Mouse (Mus musculus) embryonic facial prominence, embryonic 14.5 days (tissue): ENCODE data around the gene Cdon. TPM values are rescaled to one million over a fixed set of nuclear protein-coding genes. Genes with fewer than 3 reads are reported as not detected.

Source experiments
- ATAC-seq: fragments of 200-750 bp; cut with Nextera tagmentation; 2 replicates; pipeline ENCODE4 v1.8.0; 2017; ENCODE audit warnings: low read depth, moderate number of reproducible peaks, moderate TSS enrichment
- DNase-seq: peaks from one replicate; pipeline ENCODE4 v3.0.0-alpha.2; 2015; ENCODE audit warnings: low spot score
- H3K27ac ChIP-seq: fragments of 300-500 bp; sonication (generic); replicated peaks from 2 replicates; pipeline ENCODE4 v1.5.1; 2014; ENCODE audit warnings: low read depth, mild to moderate bottlenecking, low read length, moderate library complexity
- H3K27me3 ChIP-seq: fragments of 300-500 bp; sonication (generic); replicated peaks from 2 replicates; pipeline ENCODE4 v1.6.1; 2014; ENCODE audit warnings: low read length; ENCODE audit not compliant: control insufficient read depth, insufficient read depth
- H3K36me3 ChIP-seq: fragments of 300-500 bp; sonication (generic); 2 replicates; pipeline ENCODE4 v1.6.1; 2014; ENCODE audit warnings: low read length, mixed read lengths; ENCODE audit not compliant: control insufficient read depth, insufficient read depth
- H3K4me1 ChIP-seq: fragments of 300-500 bp; sonication (generic); 2 replicates; pipeline ENCODE4 v1.6.1; 2014; ENCODE audit warnings: antibody characterized with exemption, low read length; ENCODE audit not compliant: control insufficient read depth, insufficient read depth
- H3K4me2 ChIP-seq: fragments of 300-500 bp; sonication (generic); 2 replicates; pipeline ENCODE4 v1.6.1; 2014; ENCODE audit warnings: low read depth, mild to moderate bottlenecking, low read length, moderate library complexity, mixed read lengths
- H3K4me3 ChIP-seq: fragments of 300-500 bp; sonication (generic); 2 replicates; pipeline ENCODE4 v1.5.1; 2014; ENCODE audit warnings: low read depth, mild to moderate bottlenecking, low read length
- H3K9ac ChIP-seq: fragments of 300-500 bp; sonication (generic); 2 replicates; pipeline ENCODE4 v1.6.1; 2014; ENCODE audit warnings: low read depth, mild to moderate bottlenecking, low read length, moderate library complexity, mixed read lengths
- H3K9me3 ChIP-seq: fragments of 300-500 bp; sonication (generic); 2 replicates; pipeline ENCODE4 v1.6.1; 2016; ENCODE audit warnings: low read length; ENCODE audit not compliant: control insufficient read depth
- WGBS: fragments of 180-500 bp; shearing (Covaris S2); extraction: QIAGEN DNeasy Blood & Tissue Kit; methylation state at CpG from one replicate; pipeline ENCODE4 v1.1.7; 2014; 5-methylcytosine and 5-hydroxymethylcytosine counted together
- polyA plus RNA-seq: library from polyadenylated mRNA; unstranded; fragments of >200 nt; fragmentation: Nextera tagmentation; extraction: Ambion mirVana; gene quantifications from 2 replicates; pipeline ENCODE4 v1.2.1, GENCODE M21; 2014

Gene Cdon
- polyA plus RNA-seq = 15.8 and 19.7 TPM in 2 replicates

DNA sequence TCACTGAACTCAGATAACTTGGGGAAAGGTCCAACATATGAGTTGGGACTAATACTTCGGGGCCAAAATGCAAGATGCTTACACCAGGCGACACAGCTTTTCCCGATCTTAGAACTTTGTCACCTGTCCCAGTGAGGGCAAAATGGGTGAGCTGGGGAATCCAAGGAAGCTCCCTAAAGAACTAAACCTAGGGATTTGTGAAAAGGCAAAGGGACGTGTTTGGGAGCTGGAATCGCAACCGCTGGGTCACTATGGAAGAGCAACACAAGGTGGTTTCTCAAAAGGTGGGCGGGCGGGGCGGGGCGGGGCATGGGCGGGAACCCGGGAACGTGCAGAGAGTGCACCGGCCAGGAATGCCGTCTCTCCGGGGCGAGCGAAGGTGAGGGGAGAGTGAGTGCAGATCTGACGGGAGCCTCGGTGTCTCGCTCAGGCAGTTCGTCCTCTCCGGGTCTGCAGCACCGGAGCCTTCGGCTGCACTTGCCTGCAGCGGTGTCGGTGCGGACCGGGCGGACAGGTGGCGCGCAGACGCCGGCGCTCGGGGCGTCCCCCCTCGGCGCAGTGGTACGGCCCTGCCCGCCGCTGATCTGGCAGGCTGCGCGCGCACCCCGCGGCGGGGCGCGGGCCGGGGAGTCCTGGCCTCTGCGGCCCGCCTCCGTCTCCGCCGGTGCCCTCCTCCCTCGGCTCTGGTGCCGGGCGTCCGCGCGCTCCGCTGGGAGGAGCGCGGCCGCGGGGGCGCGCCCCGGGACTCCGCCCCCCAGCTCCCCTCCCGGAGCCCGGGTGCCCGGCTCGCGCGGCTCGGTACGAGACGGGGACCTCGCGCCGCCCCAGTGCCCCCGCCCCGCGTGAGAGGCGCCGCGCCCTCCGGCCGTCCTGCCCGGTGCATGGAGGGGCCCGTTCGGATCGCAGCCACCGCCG lies at the start of gene Cdon:
Cdon (plus strand) TSS at position 324 of the 915 bp plus-strand sequence.
- H3K4me2 ChIP-seq = peak within 1 kb of the TSS; percentile 76
- peaks cover 14% of the 10 kb centered on the region for H3K4me1 ChIP-seq
- no peaks in the 10 kb centered on the region for H3K36me3 ChIP-seq
- H3K27me3 ChIP-seq = no peaks in the 10 kb centered on the region
- no peaks in the 10 kb centered on the region for H3K9me3 ChIP-seq
- ATAC-seq (peak; percentile 94), DNase-seq (peak; percentile 97)
- H3K4me3 ChIP-seq = peak within 1 kb of the TSS; percentile 83
- H3K9ac ChIP-seq = peak within 1 kb of the TSS; percentile 92
- WGBS = under 1% methylated on average over 22 of the region's 97 CpGs
- peak within 1 kb of the TSS; percentile 95 for H3K27ac ChIP-seq

DNA sequence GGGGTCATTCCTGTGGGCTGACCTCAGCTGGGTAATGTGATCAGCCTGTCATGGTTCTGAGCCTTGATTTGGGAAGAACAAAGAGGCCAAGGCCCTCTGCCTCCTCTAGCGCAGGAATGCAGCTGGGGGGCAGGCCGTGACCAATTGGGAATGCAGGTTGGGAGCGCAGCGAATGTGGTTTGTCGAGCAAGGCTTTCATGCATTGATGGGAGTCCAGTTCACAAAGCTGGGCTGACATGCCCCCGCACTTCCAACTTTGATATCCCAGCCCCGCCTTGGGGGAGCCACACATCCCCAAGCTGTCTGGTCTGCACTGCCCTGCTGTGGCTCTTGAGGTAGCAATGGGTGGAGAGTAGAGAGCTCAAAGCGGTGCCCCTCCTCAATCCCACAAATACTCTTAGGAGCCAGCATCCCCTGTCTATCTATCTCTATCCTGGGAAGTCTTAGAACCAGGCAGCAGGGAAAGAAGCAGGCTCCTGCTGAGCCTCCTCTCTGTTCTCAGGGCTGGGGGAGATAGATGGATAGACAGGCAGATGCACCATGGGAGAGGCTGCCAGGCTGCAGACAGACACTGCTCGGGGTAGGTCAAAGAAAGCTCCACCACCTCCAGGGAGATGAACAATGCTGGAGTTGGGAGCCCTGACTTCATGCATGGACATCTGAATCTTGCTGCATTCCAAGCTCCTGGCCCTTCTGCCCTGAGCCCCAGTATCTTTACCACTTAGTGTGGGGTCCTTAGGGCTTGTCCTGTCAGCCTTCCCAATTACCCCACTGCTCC lies 48.4 kb upstream of the Cdon start:
- Histone ChIP-seq H3K4me3 (no peak overlapping the region), H3K4me1 (peaks cover 13% of the 10 kb centered on the region), H3K4me2 (no peak overlapping the region), H3K36me3 (no peaks in the 10 kb centered on the region), H3K27me3 (no peaks in the 10 kb centered on the region), H3K27ac (peak overlapping the region; percentile 45; the same call in 1 of the 2 replicates), H3K9ac (no peak overlapping the region), H3K9me3 (no peaks in the 10 kb centered on the region)
- ATAC-seq (peak; percentile 58), DNase-seq (peak; percentile 84)
- WGBS = 15% methylated on average over 9 of the region's 9 CpGs

DNA sequence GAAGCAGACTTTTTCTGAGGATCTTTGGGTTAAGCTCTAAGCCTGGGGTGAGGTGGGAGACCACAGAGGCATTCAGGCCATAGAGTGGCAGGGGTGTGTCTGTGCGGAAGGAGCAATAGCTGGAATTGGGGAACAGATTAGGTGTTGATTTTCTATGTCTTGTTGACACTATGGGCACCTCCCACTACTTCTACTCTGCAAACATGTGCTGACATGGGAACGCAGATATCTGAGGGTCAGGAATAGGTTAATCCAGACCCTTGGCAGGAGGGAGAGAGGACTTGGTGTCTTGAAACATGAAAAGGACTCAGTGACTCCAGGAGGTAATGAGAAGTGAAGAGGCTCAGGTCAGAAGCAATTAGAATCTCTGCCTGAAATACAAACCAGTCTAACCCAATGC lies 43.0 kb upstream of the Cdon start:
- no peaks in the 10 kb centered on the region for H3K9me3 ChIP-seq
- DNase-seq = no peak
- H3K4me2 ChIP-seq = no peak overlapping the region
- H3K9ac ChIP-seq = no peak overlapping the region
- H3K36me3 ChIP-seq = no peaks in the 10 kb centered on the region
- no peak overlapping the region for H3K4me3 ChIP-seq
- ATAC-seq = no peak
- H3K27ac ChIP-seq = no peak overlapping the region
- WGBS = 49% methylated on average over 2 of the region's 2 CpGs
- H3K27me3 ChIP-seq = no peaks in the 10 kb centered on the region
- peaks cover 11% of the 10 kb centered on the region for H3K4me1 ChIP-seq

DNA sequence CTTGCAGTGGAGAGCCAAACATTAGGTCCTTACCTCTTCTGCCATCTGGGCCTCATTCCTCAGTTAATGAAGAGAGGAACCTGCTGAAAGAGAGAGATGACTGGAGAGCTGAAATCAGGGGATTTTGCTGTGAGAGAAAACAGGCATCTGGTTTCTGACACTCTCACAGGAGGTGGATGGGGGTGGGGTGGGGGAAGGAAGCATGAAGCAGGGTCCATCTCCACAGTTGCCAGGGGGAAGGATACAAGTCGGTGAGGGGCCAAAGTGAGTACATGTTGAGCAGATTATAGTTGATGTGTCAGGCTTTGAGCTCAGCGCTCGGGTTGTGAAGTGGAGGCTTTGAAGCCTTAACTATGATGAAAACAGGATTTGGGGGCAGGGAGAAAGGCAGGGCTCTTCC lies 41.9 kb upstream of the Cdon start:
- Histone ChIP-seq H3K9ac (no peak overlapping the region), H3K27ac (no peak overlapping the region), H3K36me3 (no peaks in the 10 kb centered on the region), H3K9me3 (no peaks in the 10 kb centered on the region), H3K4me1 (peaks cover 10% of the 10 kb centered on the region; the same call in 1 of the 2 replicates), H3K27me3 (no peaks in the 10 kb centered on the region), H3K4me2 (no peak overlapping the region), H3K4me3 (no peak overlapping the region)
- ATAC-seq (no peak), DNase-seq (no peak)
- WGBS = 20% methylated on average over 3 of the region's 3 CpGs

DNA sequence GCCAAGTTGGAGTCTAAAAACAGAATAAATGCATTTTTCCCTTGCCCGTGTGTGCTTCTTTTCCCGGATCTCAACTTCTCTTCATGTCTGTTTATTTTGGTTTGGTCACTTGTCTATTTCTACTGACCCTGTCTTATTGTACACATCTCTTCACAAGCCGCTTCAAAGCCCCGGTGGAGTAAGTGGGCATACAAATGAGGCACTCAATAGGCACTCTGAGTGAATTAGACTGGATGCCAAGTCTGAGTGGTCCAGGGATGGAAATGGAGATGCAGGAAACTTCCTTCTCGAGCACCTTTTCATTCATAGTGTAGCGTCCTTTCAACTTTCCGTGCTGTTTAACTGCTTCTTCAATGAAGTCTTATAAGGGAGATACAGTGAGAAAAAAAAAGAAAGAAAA lies 21.0 kb upstream of the Cdon start:
- peaks cover 15% of the 10 kb centered on the region for H3K4me1 ChIP-seq
- H3K4me2 ChIP-seq = no peak overlapping the region
- H3K4me3 ChIP-seq = no peak overlapping the region
- DNase-seq (no peak), ATAC-seq (no peak)
- no peak overlapping the region for H3K27ac ChIP-seq
- no peaks in the 10 kb centered on the region for H3K9me3 ChIP-seq
- WGBS = 51% methylated on average over 7 of the region's 7 CpGs
- H3K27me3 ChIP-seq = 0 out of 2 replicates have a peak, but pooled peaks cover 3% of the 10 kb centered on the region
- no peak overlapping the region for H3K9ac ChIP-seq
- no peaks in the 10 kb centered on the region for H3K36me3 ChIP-seq

DNA sequence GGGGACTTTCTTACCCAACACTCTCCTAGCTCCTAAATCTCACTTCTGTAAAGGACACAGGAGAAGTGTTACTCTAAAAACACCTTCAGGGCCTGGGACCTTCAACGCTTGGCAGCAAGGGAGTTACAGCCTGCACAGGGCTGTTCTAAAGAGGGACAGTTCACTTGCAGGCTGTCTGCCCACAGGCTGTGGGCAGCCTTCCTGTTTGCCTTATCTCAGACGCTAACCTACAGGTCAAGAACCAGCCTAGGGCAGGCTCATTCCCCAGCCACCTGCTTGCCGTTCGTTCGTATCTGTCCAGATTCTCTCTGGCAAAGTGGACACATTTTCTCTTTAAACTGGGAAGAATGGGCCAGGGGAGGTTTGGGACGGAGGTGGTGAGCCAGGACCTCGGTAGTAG lies 20.5 kb upstream of the Cdon start:
- H3K27ac ChIP-seq = peak overlapping the region; percentile 18; the same call in 1 of the 2 replicates
- H3K4me2 ChIP-seq = no peak overlapping the region
- 0 out of 2 replicates have a peak, but pooled peaks cover 3% of the 10 kb centered on the region for H3K27me3 ChIP-seq
- no peaks in the 10 kb centered on the region for H3K9me3 ChIP-seq
- WGBS = 17% methylated on average over 7 of the region's 7 CpGs
- DNase-seq (no peak), ATAC-seq (no peak)
- no peaks in the 10 kb centered on the region for H3K36me3 ChIP-seq
- H3K4me3 ChIP-seq = no peak overlapping the region
- peak overlapping the region; percentile 30; the same call in 1 of the 2 replicates for H3K9ac ChIP-seq
- H3K4me1 ChIP-seq = peaks cover 18% of the 10 kb centered on the region

DNA sequence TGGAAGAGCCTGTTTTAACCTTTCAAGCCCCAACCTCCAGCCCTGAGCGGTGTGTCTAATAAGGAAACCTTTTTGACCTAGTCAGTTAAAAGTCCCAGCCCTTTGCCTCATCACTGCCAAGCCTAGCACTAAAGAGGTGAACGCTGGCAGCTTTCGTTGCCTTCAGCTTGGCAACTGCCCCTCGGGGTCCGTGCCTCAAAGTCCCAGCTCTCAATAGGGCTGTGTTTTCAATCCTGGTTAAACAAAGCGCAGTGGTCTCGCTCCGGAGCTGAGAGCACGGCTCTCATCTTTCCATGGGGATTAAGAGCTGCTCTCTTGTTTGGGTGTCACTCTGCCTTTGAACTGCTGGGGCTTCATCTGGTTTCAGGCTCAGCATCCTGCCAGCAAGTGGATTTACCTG lies 20.1 kb upstream of the Cdon start:
- H3K36me3 ChIP-seq = no peaks in the 10 kb centered on the region
- H3K4me3 ChIP-seq = no peak overlapping the region
- peak; percentile 59 for DNase-seq
- peak; percentile 41; the same call in 1 of the 2 replicates for ATAC-seq
- 3% methylated on average over 9 of the region's 9 CpGs for WGBS
- H3K4me2 ChIP-seq = no peak overlapping the region
- H3K4me1 ChIP-seq = peaks cover 22% of the 10 kb centered on the region
- no peak overlapping the region for H3K9ac ChIP-seq
- H3K27ac ChIP-seq = peak overlapping the region; percentile 18; the same call in 1 of the 2 replicates
- 0 out of 2 replicates have a peak, but pooled peaks cover 3% of the 10 kb centered on the region for H3K27me3 ChIP-seq
- no peaks in the 10 kb centered on the region for H3K9me3 ChIP-seq

DNA sequence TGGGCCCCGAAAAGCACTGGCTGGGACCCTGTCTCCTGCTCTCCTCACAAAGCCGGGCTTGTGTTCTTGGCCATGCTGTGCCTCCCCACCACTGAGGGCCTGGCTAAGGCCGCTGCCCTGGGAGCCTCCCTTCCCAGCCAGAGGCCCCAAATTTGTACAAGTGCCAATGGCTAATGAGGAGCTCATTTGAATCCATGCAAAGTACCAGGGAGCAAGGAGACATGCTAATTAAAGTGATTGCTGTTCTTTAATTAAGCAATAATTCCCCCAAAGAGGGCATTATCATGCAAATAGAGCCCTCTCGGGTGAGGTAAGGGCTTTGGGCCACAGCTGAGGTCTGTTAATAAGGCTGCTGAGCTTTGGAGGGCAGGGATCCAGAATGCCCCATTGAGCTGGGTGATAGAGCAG lies 18.3 kb upstream of the Cdon start:
- WGBS = 54% methylated on average over 3 of the region's 4 CpGs
- peak; percentile 24 for DNase-seq
- H3K9ac ChIP-seq = no peak overlapping the region

More for the DNA sequence above, 18.3 kb upstream of the Cdon start:
- Histone ChIP-seq H3K9me3 (no peaks in the 10 kb centered on the region), H3K36me3 (no peaks in the 10 kb centered on the region), H3K4me1 (peaks cover 28% of the 10 kb centered on the region), H3K27ac (no peak overlapping the region), H3K4me2 (no peak overlapping the region), H3K4me3 (no peak overlapping the region), H3K27me3 (0 out of 2 replicates have a peak, but pooled peaks cover 3% of the 10 kb centered on the region)
- no peak for ATAC-seq
